Mouse (Mus musculus): ENCODE data around the gene Ube2d3. TPM values are rescaled to one million over a fixed set of nuclear protein-coding genes. Genes with fewer than 3 reads are reported as not detected.

Ube2d3 gene
- polyA plus RNA-seq, 1 experiment from 2014 or later, result 693 TPM

DNA sequence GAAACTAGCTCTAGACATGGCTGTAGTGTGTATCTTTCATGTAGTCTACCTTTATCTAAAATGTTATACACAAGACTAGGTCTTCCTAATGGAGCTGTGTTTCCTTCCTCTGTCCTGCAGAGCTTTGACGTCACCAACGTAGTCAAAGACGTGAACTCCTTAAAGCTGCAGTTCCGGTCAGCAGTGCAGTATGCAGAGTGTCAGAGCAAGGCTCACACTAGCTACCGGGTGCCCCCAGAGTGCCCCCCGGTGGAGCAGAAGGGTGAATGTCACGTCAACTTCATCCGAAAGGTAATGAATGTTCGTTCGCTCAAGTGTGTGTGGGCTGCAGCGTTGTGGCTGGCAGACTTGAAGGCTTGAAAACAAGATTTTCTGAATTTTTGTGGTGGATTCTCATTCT, 73.7 kb downstream of the Ube2d3 start:
- Histone ChIP-seq H3K9me3 (ENCODE audit: control insufficient read depth, low read length) (no peaks in the 10 kb centered on the region), H3K36me3 (ENCODE audit: control insufficient read depth, insufficient read depth, low read length) (no peaks in the 10 kb centered on the region), H3K4me1 (ENCODE audit: control insufficient read depth, insufficient read depth, low read length) (no peaks in the 10 kb centered on the region), H3K27me3 (ENCODE audit: control insufficient read depth, insufficient read depth, low read length) (no peaks in the 10 kb centered on the region), H3K27ac (ENCODE audit: low read depth, low read length) (no peak overlapping the region), H3K4me2 (no peak overlapping the region), H3K4me3 (ENCODE audit: low read depth, low read length) (no peak overlapping the region), H3K9ac (ENCODE audit: low read length) (no peak overlapping the region)
- DNase-seq (ENCODE audit: low spot score, missing footprints), result peak; percentile 62
- 56% methylated on average over 11 of the region's 11 CpGs for WGBS
- peak; percentile 53; the same call in 1 of the 2 replicates for ATAC-seq (ENCODE audit: low FRiP score)

GRCm38 (mm10) chr3:135513270-135513669, 75.3 kb downstream of the Ube2d3 start:
- H3K4me2 ChIP-seq, result peak overlapping the region; percentile 18; the same call in 1 of the 2 replicates
- no peak overlapping the region for H3K9ac ChIP-seq (ENCODE audit: low read length)
- ATAC-seq (ENCODE audit: low FRiP score) (no peak), DNase-seq (ENCODE audit: low spot score, missing footprints) (peak; percentile 85)
- H3K27ac ChIP-seq (ENCODE audit: low read depth, low read length), result no peak overlapping the region
- no peak overlapping the region for H3K4me3 ChIP-seq (ENCODE audit: low read depth, low read length)
- no peaks in the 10 kb centered on the region for H3K27me3 ChIP-seq (ENCODE audit: control insufficient read depth, insufficient read depth, low read length)
- no peaks in the 10 kb centered on the region for H3K9me3 ChIP-seq (ENCODE audit: control insufficient read depth, low read length)
- 34% methylated on average over 11 of the region's 11 CpGs for WGBS
- H3K36me3 ChIP-seq (ENCODE audit: control insufficient read depth, insufficient read depth, low read length), result no peaks in the 10 kb centered on the region
- no peaks in the 10 kb centered on the region for H3K4me1 ChIP-seq (ENCODE audit: control insufficient read depth, insufficient read depth, low read length)

- no peaks in the 10 kb centered on the region for H3K36me3 ChIP-seq (ENCODE audit: control insufficient read depth, insufficient read depth, low read length)
- H3K4me3 ChIP-seq (ENCODE audit: low read depth, low read length), result no peak overlapping the region
- 80% methylated on average over 14 of the region's 14 CpGs for WGBS
- no peaks in the 10 kb centered on the region for H3K27me3 ChIP-seq (ENCODE audit: control insufficient read depth, insufficient read depth, low read length)
- no peak overlapping the region for H3K9ac ChIP-seq (ENCODE audit: low read length)
- no peak overlapping the region for H3K4me2 ChIP-seq
- peak; percentile 73 for DNase-seq (ENCODE audit: low spot score, missing footprints)
- no peaks in the 10 kb centered on the region for H3K9me3 ChIP-seq (ENCODE audit: control insufficient read depth, low read length)
- no peak for ATAC-seq (ENCODE audit: low FRiP score)
- no peaks in the 10 kb centered on the region for H3K4me1 ChIP-seq (ENCODE audit: control insufficient read depth, insufficient read depth, low read length)
- no peak overlapping the region for H3K27ac ChIP-seq (ENCODE audit: low read depth, low read length)
These were observed 76.0 kb downstream of the Ube2d3 start for GRCm38 (mm10) chr3:135513800-135514425.

- Histone ChIP-seq H3K27ac (ENCODE audit: low read depth, low read length) (no peak overlapping the region), H3K9me3 (ENCODE audit: control insufficient read depth, low read length) (no peaks in the 10 kb centered on the region), H3K9ac (ENCODE audit: low read length) (no peak overlapping the region), H3K4me2 (no peak overlapping the region), H3K27me3 (ENCODE audit: control insufficient read depth, insufficient read depth, low read length) (no peaks in the 10 kb centered on the region), H3K4me1 (ENCODE audit: control insufficient read depth, insufficient read depth, low read length) (no peaks in the 10 kb centered on the region), H3K4me3 (ENCODE audit: low read depth, low read length) (no peak overlapping the region), H3K36me3 (ENCODE audit: control insufficient read depth, insufficient read depth, low read length) (no peaks in the 10 kb centered on the region)
- 89% methylated on average over 5 of the region's 5 CpGs for WGBS
- DNase-seq (ENCODE audit: low spot score, missing footprints) (no peak), ATAC-seq (ENCODE audit: low FRiP score) (no peak)
These were observed 77.3 kb downstream of the Ube2d3 start for GRCm38 (mm10) chr3:135515246-135515645.

GRCm38 (mm10) chr3:135516891-135517290, 78.9 kb downstream of the Ube2d3 start:
- no peak for DNase-seq (ENCODE audit: low spot score, missing footprints)
- H3K9ac ChIP-seq (ENCODE audit: low read length), result no peak overlapping the region
- no peaks in the 10 kb centered on the region for H3K9me3 ChIP-seq (ENCODE audit: control insufficient read depth, low read length)
- 65% methylated on average over 6 of the region's 6 CpGs for WGBS
- no peaks in the 10 kb centered on the region for H3K36me3 ChIP-seq (ENCODE audit: control insufficient read depth, insufficient read depth, low read length)
- H3K27me3 ChIP-seq (ENCODE audit: control insufficient read depth, insufficient read depth, low read length), result no peaks in the 10 kb centered on the region
- H3K27ac ChIP-seq (ENCODE audit: low read depth, low read length), result no peak overlapping the region
- H3K4me2 ChIP-seq, result no peak overlapping the region
- no peak overlapping the region for H3K4me3 ChIP-seq (ENCODE audit: low read depth, low read length)
- no peaks in the 10 kb centered on the region for H3K4me1 ChIP-seq (ENCODE audit: control insufficient read depth, insufficient read depth, low read length)
- peak; percentile 44; the same call in 1 of the 2 replicates for ATAC-seq (ENCODE audit: low FRiP score)

Other genes starting within 250 kb of the Ube2d3 start
- gene Cenpe, start 225.6 kb upstream of the Ube2d3 start, polyA plus RNA-seq (2014; fragmentation: Nextera tagmentation; extraction: Ambion mirVana), result 45.9 and 48.9 TPM in 2 replicates
- 5.7 and 6.4 TPM in 2 replicates for gene Bdh2, start 156.9 kb upstream of the Ube2d3 start, polyA plus RNA-seq (2014; fragmentation: Nextera tagmentation; extraction: Ambion mirVana)
- gene Slc9b2, start 130.4 kb upstream of the Ube2d3 start, polyA plus RNA-seq (2014; fragmentation: Nextera tagmentation; extraction: Ambion mirVana), result 1.3 and 1.9 TPM in 2 replicates
- gene Slc9b1, start 90.1 kb upstream of the Ube2d3 start, polyA plus RNA-seq (2014; fragmentation: Nextera tagmentation; extraction: Ambion mirVana), result 0.30 TPM in 1 of 2 replicates, not detected in the other
- gene Cisd2, start 14.2 kb upstream of the Ube2d3 start, polyA plus RNA-seq (2014; fragmentation: Nextera tagmentation; extraction: Ambion mirVana), result 85.5 and 90.0 TPM in 2 replicates
- gene Manba, start 47.5 kb downstream of the Ube2d3 start, polyA plus RNA-seq (2014; fragmentation: Nextera tagmentation; extraction: Ambion mirVana), result 4.4 and 5.8 TPM in 2 replicates

Measured in midbrain, embryonic 11.5 days (tissue).